Mouse (Mus musculus): ENCODE measurements around the gene Far1. TPM values are rescaled to one million over a fixed set of nuclear protein-coding genes. Genes with fewer than 3 reads are reported as not detected.

Far1 gene
- polyA plus RNA-seq, 1 experiment = 61.2 TPM

DNA sequence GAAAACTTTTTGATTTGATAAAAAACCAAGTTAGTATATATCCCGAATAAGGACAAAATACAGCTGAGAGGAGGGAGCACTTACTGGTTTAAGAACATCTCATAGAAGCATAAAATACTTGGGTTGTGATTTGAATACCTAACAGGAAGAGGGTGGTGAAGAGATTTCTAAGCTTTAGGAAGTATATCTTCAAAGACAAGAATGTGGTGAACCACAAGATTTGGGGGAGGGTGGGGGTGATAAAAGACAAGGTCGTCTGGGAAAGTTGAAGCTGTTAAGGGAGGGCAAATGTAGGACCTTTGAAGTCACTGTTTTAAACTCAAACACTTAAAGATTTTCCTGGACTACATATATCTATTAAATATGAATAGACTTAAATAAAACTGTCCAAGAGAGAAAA is 59.1 kb downstream of the Far1 start:
- TF ChIP-seq POLR2A (IDR thresholded peaks at IDR 0.05; ENCODE audit: borderline replicate concordance, insufficient read depth, low read length) (no peak), CTCF (IDR thresholded peaks at IDR 0.05; ENCODE audit: borderline replicate concordance, insufficient read depth, low read depth, low read length) (no peak)
- Histone ChIP-seq H3K27me3 (ENCODE audit: control insufficient read depth, insufficient read depth, low read length) (no peaks in the 10 kb centered on the region), H3K4me3 (replicated peaks; ENCODE audit: insufficient read depth, low read depth, low read length) (no peak overlapping the region), H3K4me1 (ENCODE audit: control insufficient read depth, insufficient read depth, low read length) (no peaks in the 10 kb centered on the region), H3K27ac (ENCODE audit: insufficient read depth, low read length) (no peak overlapping the region)
- DNase-seq = no peak
- WGBS = 82% methylated on average over 2 of the region's 2 CpGs

DNA sequence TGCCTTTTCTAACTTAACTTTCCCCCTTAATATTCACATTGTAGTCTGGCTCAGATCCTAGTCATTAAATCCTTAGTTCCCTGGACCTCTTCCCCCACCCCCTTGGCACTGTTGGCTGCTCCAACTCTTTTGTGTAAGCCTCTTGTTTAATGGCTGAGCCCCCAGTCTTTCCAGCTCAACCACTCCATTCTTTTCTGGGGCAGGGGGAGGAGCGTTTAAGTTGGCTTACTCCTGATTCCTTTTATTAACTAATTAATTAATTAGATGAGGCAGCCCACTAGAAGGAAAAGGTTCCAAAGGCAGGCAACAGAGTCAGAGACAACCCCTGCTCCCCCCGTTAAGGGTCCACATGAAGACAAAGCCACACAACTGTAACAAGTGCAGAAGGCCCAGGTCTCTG is 68.5 kb downstream of the Far1 start:
- WGBS = 48% methylated on average over 2 of the region's 2 CpGs
- DNase-seq = no peak
- no peak overlapping the region for H3K4me3 ChIP-seq (replicated peaks; ENCODE audit: insufficient read depth, low read depth, low read length)
- H3K27me3 ChIP-seq (ENCODE audit: control insufficient read depth, insufficient read depth, low read length) = no peaks in the 10 kb centered on the region
- no peak overlapping the region for H3K27ac ChIP-seq (ENCODE audit: insufficient read depth, low read length)
- H3K4me1 ChIP-seq (ENCODE audit: control insufficient read depth, insufficient read depth, low read length) = no peaks in the 10 kb centered on the region
- TF ChIP-seq POLR2A (IDR thresholded peaks at IDR 0.05; ENCODE audit: borderline replicate concordance, insufficient read depth, low read length) (no peak), CTCF (IDR thresholded peaks at IDR 0.05; ENCODE audit: borderline replicate concordance, insufficient read depth, low read depth, low read length) (no peak)

DNA sequence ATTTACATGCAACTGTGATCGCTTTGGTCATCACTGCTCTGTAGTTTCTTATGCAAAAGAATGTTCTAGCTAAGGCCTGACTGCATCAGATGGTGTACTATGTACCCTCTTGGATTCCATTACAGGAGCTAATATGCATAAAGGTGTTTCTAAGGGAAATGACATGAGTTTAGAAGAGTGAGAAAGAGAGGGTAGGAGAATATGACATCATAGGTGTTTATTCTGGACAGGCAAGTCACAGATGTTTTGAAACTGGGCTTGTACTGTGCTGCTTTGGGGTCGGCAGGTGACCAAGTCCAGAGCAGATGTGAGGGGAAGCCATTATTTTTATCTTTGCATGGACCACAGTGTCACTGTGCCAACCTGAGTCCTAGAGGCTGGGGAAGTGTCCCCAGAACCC is 75.6 kb downstream of the Far1 start:
- no peak for DNase-seq
- H3K4me1 ChIP-seq (ENCODE audit: control insufficient read depth, insufficient read depth, low read length) = no peaks in the 10 kb centered on the region
- H3K27me3 ChIP-seq (ENCODE audit: control insufficient read depth, insufficient read depth, low read length) = no peaks in the 10 kb centered on the region
- H3K27ac ChIP-seq (ENCODE audit: insufficient read depth, low read length) = no peak overlapping the region
- no peak overlapping the region for H3K4me3 ChIP-seq (replicated peaks; ENCODE audit: insufficient read depth, low read depth, low read length)
- TF ChIP-seq CTCF (IDR thresholded peaks at IDR 0.05; ENCODE audit: borderline replicate concordance, insufficient read depth, low read depth, low read length) (no peak), POLR2A (IDR thresholded peaks at IDR 0.05; ENCODE audit: borderline replicate concordance, insufficient read depth, low read length) (no peak)
- 97% methylated on average over 2 of the region's 2 CpGs for WGBS

DNA sequence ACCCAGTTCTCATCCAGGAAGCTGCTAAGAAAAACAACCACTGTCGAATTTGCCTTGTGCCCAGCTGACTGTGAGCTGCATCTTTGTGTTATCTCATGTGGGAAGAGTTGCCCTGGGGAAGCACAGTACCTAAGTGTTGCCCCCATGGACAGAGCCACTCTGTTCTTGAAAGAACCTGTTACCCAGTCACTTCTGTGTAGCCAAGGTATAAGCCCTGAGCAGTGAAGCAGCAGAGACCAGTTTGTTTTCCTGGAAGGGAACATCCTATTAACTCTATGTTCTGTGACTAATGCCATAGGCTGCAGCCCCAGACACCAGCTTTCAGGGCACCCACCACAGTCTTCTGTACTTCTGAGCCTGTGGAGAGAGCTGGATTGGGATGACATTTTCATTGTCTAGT is 76.7 kb downstream of the Far1 start:
- H3K27me3 ChIP-seq (ENCODE audit: control insufficient read depth, insufficient read depth, low read length) = no peaks in the 10 kb centered on the region
- DNase-seq = no peak
- 62% methylated on average over 1 of the region's 1 CpGs for WGBS

DNA sequence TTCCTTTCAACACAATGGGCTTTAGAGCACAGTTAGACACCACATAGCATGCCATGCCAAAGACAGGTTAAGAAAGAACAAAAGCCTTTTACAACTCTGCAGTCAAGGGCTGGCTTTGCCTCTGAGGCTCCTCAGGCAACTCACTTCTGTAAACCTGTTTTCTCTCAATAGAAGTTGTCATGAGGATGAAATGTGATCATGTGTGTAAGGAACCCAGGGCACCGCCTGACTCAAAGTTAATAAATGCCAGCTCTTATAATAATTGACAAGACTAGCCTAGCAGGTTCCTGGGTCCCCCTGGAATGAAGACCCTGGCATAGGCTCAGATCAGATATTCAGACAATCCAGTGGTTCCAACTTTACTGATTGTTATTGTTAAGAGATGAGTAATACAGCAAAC is 77.5 kb downstream of the Far1 start:
- 83% methylated on average over 1 of the region's 1 CpGs for WGBS
- no peaks in the 10 kb centered on the region for H3K27me3 ChIP-seq (ENCODE audit: control insufficient read depth, insufficient read depth, low read length)
- no peak for TF ChIP-seq POLR2A (IDR thresholded peaks at IDR 0.05; ENCODE audit: borderline replicate concordance, insufficient read depth, low read length)
- TF ChIP-seq CTCF (IDR thresholded peaks at IDR 0.05; ENCODE audit: borderline replicate concordance, insufficient read depth, low read depth, low read length) = no peak
- no peak for DNase-seq
- H3K27ac ChIP-seq (ENCODE audit: insufficient read depth, low read length) = no peak overlapping the region
- no peak overlapping the region for H3K4me3 ChIP-seq (replicated peaks; ENCODE audit: insufficient read depth, low read depth, low read length)
- no peaks in the 10 kb centered on the region for H3K4me1 ChIP-seq (ENCODE audit: control insufficient read depth, insufficient read depth, low read length)

More for the DNA sequence above, 76.7 kb downstream of the Far1 start:
- no peak overlapping the region for H3K4me3 ChIP-seq (replicated peaks; ENCODE audit: insufficient read depth, low read depth, low read length)
- no peak overlapping the region for H3K27ac ChIP-seq (ENCODE audit: insufficient read depth, low read length)
- H3K4me1 ChIP-seq (ENCODE audit: control insufficient read depth, insufficient read depth, low read length) = no peaks in the 10 kb centered on the region
- TF ChIP-seq CTCF (IDR thresholded peaks at IDR 0.05; ENCODE audit: borderline replicate concordance, insufficient read depth, low read depth, low read length) (no peak), POLR2A (IDR thresholded peaks at IDR 0.05; ENCODE audit: borderline replicate concordance, insufficient read depth, low read length) (no peak)

DNA sequence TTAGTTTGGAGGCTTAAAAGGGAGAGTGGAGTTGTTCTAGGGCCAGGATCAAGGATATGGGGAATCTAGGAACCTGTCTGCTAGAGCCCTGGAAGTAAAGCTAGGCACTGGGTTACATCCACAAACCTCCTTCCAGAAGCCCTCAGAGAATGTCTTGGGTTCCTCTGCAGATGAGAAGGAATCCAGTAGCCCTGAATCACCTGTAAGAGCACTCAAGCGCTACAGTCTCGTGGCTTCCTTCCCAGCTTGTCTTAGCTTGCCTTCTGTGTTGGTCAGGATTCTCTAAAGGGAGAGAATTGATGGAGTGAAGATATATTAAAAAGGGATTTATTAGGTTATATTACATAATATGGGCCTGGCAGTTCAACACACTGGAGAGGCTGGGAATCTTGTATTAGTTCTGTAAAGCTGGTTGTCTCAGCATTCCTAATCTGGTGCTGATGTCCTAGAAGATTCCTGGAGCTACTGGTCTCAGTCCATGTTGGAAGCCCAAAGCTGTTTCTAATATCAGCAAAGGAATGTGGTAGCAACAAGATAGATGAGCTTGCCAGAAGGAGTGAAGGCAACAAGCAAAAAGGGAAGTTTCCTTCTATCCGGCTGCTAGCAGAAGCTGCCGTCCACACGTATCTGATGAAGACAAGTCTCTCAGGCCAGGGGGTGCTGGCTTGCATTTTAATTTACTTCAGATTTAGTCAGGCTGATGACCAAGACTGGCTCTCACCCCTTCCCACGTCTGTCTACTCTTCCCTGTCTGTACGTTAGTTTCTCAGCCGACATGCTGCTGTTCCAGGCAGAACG is 78.1 kb downstream of the Far1 start:
- DNase-seq = no peak
- H3K27ac ChIP-seq (ENCODE audit: insufficient read depth, low read length) = no peak overlapping the region
- no peak overlapping the region for H3K4me3 ChIP-seq (replicated peaks; ENCODE audit: insufficient read depth, low read depth, low read length)
- WGBS = 86% methylated on average over 9 of the region's 9 CpGs
- no peaks in the 10 kb centered on the region for H3K27me3 ChIP-seq (ENCODE audit: control insufficient read depth, insufficient read depth, low read length)
- no peaks in the 10 kb centered on the region for H3K4me1 ChIP-seq (ENCODE audit: control insufficient read depth, insufficient read depth, low read length)
- TF ChIP-seq CTCF (IDR thresholded peaks at IDR 0.05; ENCODE audit: borderline replicate concordance, insufficient read depth, low read depth, low read length) = no peak
- no peak for TF ChIP-seq POLR2A (IDR thresholded peaks at IDR 0.05; ENCODE audit: borderline replicate concordance, insufficient read depth, low read length)

DNA sequence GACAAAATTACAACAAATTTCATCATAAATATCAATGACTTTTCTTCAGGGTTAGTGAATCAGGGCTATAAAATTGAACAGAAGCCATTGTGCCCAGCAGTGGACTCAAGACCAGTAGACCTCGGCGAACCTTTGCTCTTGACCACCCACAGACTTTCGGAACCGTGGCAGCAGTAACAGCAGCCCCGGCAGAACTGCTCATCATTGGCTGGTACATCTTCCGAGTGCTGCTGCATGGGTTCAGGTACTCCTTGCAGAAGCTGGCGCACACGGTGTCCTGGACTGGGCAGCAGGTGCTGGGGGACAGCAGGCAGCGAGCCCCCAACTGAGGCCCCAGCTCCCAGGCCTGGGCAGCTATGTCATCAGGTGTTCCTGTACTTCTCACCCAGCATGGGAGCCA is 79.1 kb downstream of the Far1 start:
- Histone ChIP-seq H3K27ac (ENCODE audit: insufficient read depth, low read length) (no peak overlapping the region), H3K4me3 (replicated peaks; ENCODE audit: insufficient read depth, low read depth, low read length) (no peak overlapping the region), H3K4me1 (ENCODE audit: control insufficient read depth, insufficient read depth, low read length) (no peaks in the 10 kb centered on the region), H3K27me3 (ENCODE audit: control insufficient read depth, insufficient read depth, low read length) (no peaks in the 10 kb centered on the region)
- TF ChIP-seq POLR2A (IDR thresholded peaks at IDR 0.05; ENCODE audit: borderline replicate concordance, insufficient read depth, low read length) (no peak), CTCF (IDR thresholded peaks at IDR 0.05; ENCODE audit: borderline replicate concordance, insufficient read depth, low read depth, low read length) (no peak)
- 87% methylated on average over 9 of the region's 9 CpGs for WGBS
- DNase-seq = no peak

DNA sequence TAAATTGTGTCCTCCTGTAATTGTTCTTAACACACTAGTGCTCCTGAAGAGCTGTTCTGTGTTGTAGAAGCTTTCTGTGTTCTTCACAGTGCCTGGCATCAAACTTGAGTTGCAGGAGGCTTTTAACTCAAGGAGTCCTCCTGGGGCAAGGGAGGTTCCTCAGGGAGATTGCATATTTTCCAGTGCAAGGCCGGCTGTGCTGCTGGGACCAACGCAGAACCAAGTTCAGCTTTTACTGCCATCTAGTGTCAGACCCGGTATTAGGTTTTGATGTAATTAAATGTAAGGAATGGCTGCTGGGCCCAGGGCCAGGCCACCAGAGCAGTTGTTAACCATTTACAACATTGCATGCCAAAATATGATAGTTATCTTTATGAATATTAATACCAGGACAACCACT is 80.7 kb downstream of the Far1 start:
- under 1% methylated on average over 3 of the region's 3 CpGs for WGBS
- TF ChIP-seq CTCF (IDR thresholded peaks at IDR 0.05; ENCODE audit: borderline replicate concordance, insufficient read depth, low read depth, low read length) (peak; percentile 74), POLR2A (IDR thresholded peaks at IDR 0.05; ENCODE audit: borderline replicate concordance, insufficient read depth, low read length) (no peak)

More for the DNA sequence above, 80.7 kb downstream of the Far1 start:
- Histone ChIP-seq H3K4me3 (replicated peaks; ENCODE audit: insufficient read depth, low read depth, low read length) (no peak overlapping the region), H3K27me3 (ENCODE audit: control insufficient read depth, insufficient read depth, low read length) (no peaks in the 10 kb centered on the region), H3K27ac (ENCODE audit: insufficient read depth, low read length) (no peak overlapping the region), H3K4me1 (ENCODE audit: control insufficient read depth, insufficient read depth, low read length) (no peaks in the 10 kb centered on the region)
- DNase-seq = peak; percentile 48 to 68

All from cerebellum, adult 2 months (tissue).